Mouse (Mus musculus) thymus, postnatal 0 days (tissue): ENCODE measurements around the gene Six5. TPM values are rescaled to one million over a fixed set of nuclear protein-coding genes. Genes with fewer than 3 reads are reported as not detected.
A peak's percentile ranks its signal among the peaks of the same experiment; 100 is the strongest.
"Not testable (repeated sequence)": the region's sequence is repeated elsewhere in the genome, so short reads cannot be mapped to it uniquely, and the experiment has no call there.

Experiments used
- DNase-seq: peaks from one replicate; pipeline ENCODE4 v3.0.0-alpha.2; 2015; ENCODE audit warnings: low spot score
- polyA plus RNA-seq: library from polyadenylated mRNA; unstranded; fragments of >200 nt; fragmentation: Nextera tagmentation; extraction: Ambion mirVana; gene quantifications from 2 replicates; pipeline ENCODE4 v1.2.1, GENCODE M21; 2015

Six5 gene
- polyA plus RNA-seq: 1.2 and 1.5 TPM in 2 replicates

DNA sequence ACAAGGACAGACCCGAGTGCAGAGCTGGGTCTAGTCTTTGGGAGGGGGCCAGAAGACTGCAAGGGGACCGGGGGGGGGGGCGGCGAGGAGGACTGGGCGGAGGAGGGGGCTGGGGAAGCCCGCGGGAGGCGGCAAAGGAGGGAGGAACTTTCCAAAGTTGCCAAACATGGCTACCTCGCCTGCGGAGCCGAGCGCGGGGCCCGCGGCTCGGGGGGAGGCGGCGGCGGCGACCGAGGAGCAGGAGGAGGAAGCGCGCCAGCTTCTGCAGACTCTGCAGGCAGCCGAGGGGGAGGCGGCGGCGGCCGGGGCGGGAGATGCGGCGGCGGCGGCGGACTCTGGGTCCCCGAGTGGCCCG lies at the start of gene Six5:
TSS of gene Six5 (plus strand) at position 124 of the 355 bp plus-strand sequence.
- DNase-seq: peak; percentile 66

- no peak for DNase-seq
Measured at GRCm38 (mm10) chr7:19044616-19045015, 49.8 kb upstream of the Six5 start.

DNA sequence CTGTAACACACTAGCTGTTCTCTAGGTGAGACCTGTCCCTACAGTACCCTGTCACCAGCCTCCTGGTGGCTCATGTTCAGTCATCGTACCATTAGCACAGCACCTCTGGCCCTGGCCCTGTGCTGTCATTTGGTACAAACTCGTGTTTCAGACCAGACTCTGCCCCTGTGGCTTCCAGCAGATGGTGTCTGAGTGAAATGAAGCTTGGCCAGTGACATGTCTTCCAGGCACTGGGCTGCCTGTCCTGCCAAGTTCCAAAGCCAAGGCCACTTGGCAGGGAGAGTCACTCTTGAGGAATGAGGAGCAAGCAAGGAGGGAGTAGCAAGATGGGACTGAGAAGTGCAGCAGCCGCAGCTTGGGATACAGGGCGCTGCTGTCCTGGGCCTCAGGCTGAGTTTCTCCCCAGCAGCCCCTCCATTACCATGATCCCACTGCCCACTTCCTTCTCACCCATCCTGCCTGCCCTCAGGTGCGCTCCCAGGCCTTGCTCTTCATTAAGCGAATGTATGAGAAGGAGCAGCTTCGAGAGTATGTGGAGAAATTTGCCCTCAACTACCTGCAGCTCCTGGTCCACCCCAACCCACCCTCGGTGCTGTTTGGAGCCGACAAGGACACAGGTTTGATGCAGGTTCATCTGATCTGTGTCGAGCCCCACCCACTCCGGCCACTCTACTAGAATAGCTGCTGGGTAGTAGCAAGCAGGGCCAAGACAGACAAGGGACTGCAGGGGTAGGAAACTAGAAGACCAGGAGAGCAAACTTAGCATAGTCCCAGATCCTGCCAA lies 47.9 kb upstream of the Six5 start:
- DNase-seq: no peak

- DNase-seq: no peak
Measured at GRCm38 (mm10) chr7:19048006-19048527, 46.3 kb upstream of the Six5 start.

- no peak for DNase-seq
Measured at GRCm38 (mm10) chr7:19049252-19049651, 45.1 kb upstream of the Six5 start.

GRCm38 (mm10) chr7:19050172-19050571 lies 44.2 kb upstream of the Six5 start:
- no peak for DNase-seq

- no peak for DNase-seq
Measured at GRCm38 (mm10) chr7:19051161-19051560, 43.2 kb upstream of the Six5 start.

DNA sequence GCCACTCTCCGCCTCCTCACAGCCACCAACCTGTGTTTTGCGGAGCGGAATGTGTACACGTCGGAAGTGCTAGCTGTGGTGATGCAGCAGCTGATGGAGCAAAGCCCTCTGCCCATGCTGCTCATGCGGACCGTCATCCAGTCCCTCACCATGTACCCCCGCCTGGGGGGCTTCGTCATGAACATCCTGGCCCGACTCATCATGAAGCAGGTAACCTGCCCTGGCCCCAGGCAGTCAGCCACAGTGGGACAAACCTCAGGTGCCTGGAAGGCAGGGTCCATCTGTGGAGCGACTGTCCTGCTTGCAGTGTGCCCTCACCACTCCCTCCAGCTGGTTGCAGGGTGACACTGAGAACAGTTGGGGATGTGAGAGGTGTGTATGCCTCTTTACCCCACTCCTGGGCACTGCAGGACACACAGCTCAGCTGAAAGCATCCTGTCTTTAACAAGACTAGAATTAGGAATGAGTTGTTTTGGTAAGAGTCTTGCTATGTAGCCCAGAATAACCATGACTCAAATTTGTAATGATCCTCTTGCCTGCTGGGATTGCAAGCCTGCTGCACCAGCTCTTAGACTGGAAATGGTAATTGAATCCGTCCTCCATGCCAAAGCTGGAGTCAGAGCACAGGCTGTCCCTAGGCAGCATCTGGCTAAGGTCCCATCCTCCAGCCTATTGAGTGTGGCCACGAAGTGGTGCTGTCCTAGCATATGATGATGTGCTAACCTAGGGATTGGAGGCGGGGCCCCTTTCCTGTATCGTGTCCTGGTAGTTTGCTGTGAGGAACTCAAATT lies 41.9 kb upstream of the Six5 start:
- no peak for DNase-seq

- no peak for DNase-seq
Measured at GRCm38 (mm10) chr7:19053136-19053532, 41.3 kb upstream of the Six5 start.

DNA sequence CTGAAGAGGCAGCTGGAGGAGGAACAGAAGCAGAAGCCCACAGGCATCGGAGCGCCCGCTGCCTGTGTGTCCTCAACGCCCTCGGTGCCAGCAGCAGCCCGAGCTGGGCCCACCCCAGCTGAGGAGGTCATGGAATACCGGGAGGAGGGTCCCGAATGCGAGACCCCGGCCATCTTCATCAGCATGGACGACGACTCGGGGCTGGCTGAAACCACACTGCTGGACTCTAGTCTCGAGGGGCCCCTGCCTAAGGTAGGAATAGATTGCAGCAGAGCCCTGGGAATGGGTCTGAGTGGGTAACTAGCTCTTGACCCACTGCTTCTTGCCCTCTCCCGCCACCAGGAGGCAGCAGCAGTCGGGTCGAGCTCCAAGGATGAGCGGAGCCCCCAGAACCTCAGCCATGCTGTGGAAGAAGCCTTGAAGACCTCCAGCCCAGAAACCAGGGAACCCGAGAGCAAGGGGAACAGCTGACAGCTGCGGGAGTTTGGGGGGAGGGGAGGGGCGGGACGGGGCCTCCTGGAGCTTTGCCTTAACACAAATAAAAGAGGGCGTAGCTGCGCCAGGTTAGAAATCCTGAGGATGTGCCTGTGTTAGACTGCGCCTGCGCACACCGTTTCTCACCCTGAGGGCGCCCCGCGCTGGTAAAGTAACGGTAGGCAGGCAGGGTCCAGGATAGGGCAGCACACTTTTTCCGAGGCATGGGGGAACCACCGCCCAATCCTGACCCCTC lies 40.2 kb upstream of the Six5 start, which contains the start of gene Rsph6a:
TSS of gene Rsph6a (plus strand) at position 644 of the 730 bp plus-strand sequence.
- DNase-seq: peak; percentile 16

GRCm38 (mm10) chr7:19054777-19055076 lies 39.7 kb upstream of the Six5 start:
- no peak for DNase-seq

GRCm38 (mm10) chr7:19055108-19055507 lies 39.3 kb upstream of the Six5 start:
- no peak for DNase-seq

- no peak for DNase-seq
Measured at GRCm38 (mm10) chr7:19057405-19057804, 37.0 kb upstream of the Six5 start.

GRCm38 (mm10) chr7:19065896-19066295 lies 28.5 kb upstream of the Six5 start:
- DNase-seq: no peak

- no peak for DNase-seq
Measured at GRCm38 (mm10) chr7:19067063-19067462, 27.3 kb upstream of the Six5 start.

- DNase-seq: no peak
Measured at GRCm38 (mm10) chr7:19067935-19068334, 26.5 kb upstream of the Six5 start.

GRCm38 (mm10) chr7:19068707-19069106 lies 25.7 kb upstream of the Six5 start:
- DNase-seq: peak; percentile 84

- peak; percentile 39 for DNase-seq
Measured at GRCm38 (mm10) chr7:19069500-19069899, 24.9 kb upstream of the Six5 start.

DNA sequence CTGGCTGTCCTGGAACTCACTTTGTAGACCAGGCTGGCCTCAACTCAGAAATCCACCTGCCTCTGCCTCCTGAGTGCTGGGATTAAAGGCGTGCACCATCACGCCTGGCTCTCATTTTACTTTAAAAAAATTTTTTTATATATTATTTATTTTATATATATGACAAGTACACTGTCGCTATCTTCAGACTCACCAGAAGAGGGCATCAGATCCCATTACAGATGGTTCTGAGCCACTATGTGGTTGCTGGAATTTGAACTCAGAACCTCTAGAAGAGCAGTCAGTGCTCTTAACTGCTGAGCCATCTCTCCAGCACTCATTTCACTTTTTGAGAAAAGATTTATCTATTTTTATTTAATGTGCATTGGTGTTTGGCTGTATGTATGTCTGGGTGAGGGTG lies 23.4 kb upstream of the Six5 start:
- not testable (repeated sequence) for DNase-seq

DNA sequence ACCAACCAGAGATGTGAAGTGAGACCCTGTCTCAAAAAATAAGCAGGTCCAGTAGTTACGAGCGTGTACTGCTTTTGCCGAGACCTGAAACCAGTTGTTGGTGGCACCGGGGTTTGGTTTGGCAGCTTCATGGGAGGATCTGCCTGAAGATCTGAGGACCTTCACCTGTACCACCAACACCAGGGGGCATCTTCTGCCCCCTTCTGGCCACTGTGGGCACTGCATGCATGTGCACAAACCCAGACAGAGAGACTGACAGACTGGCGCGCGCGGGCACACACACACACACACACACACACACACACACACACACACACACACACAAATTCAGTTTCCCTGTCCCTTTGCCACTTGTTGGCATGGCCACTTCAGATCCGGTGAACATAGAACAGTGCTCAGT lies 20.9 kb upstream of the Six5 start:
- peak; percentile 61 for DNase-seq

DNA sequence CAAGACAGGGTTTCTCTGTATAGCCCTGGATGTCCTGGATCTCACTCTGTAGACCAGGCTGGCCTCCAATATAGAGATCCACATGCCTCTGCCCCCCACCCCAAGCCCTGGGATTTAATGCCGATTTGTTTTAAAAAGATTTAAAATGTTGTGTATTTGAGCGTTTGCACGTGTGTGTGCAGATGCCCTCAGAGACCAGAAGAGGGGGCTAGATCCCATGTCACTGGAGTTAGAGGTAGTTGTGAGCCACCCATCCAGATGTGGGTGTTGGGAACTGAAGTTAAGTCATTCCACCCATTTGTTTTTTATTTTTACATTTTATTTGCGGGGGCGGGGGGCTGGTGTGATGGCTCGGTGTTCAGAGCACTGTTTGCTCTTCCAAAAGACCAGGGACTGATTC lies 19.9 kb upstream of the Six5 start:
- no peak for DNase-seq

DNA sequence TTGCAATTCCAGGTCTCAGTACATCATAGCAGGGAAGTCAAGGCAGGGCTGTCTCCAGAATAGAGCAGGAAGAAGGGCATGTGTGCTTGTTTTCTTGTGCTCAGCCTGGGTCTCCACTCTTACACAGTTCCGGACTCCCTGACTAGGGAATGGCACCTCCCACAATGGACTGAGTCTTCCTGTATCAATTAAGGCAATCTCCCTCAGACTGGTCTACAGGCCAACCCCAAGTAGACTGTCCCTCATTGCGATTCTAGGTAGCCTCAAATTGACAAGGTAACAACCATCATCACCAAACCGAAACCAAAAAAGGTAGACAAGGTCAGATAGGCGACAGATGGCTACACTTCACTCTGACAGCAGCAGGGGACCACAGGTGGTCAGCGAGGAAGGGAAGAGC lies 19.2 kb upstream of the Six5 start:
- DNase-seq: no peak
